Mouse (Mus musculus): ENCODE results near the gene Ubr2. TPM values are rescaled to one million over a fixed set of nuclear protein-coding genes. Genes with fewer than 3 reads are reported as not detected.

Ubr2 gene
- total RNA-seq (2021): 10 to 100 TPM; 62.1 to 87.8 TPM
- long read RNA-seq, experiment 1, full-length matches to known transcripts: 7 of 18 reads
- long read RNA-seq, experiment 1, partial matches to known transcripts: 7 of 18 reads
- long read RNA-seq, experiment 1, other reads (novel, unspliced or antisense): 4 of 18 reads
- long read RNA-seq, experiment 2, full-length matches to known transcripts: 2 of 20 reads
- long read RNA-seq, experiment 2, partial matches to known transcripts: 15 of 20 reads
- long read RNA-seq, experiment 2, other reads (novel, unspliced or antisense): 3 of 20 reads

- peak; percentile 88 to 96 for DNase-seq (ENCODE audit: low spot score in 2 of 2)
Measured at GRCm38 (mm10) chr17:47009898-47010721, at the start of gene Ubr2. TSS of gene Ubr2 (minus strand) at chr17:47010556.

GRCm38 (mm10) chr17:47059836-47060360 is 49.5 kb upstream of the Ubr2 start:
- DNase-seq (ENCODE audit: low spot score in 2 of 2): no peak

GRCm38 (mm10) chr17:47057966-47058365 is 47.6 kb upstream of the Ubr2 start:
- no peak for DNase-seq (ENCODE audit: low spot score in 2 of 2)

GRCm38 (mm10) chr17:47056476-47056875 is 46.1 kb upstream of the Ubr2 start:
- DNase-seq (ENCODE audit: low spot score in 2 of 2): no peak

GRCm38 (mm10) chr17:47055121-47055520 is 44.8 kb upstream of the Ubr2 start:
- DNase-seq (ENCODE audit: low spot score in 2 of 2): no peak

GRCm38 (mm10) chr17:47054613-47055012 is 44.3 kb upstream of the Ubr2 start:
- DNase-seq (ENCODE audit: low spot score in 2 of 2): no peak

GRCm38 (mm10) chr17:47050678-47051077 is 40.3 kb upstream of the Ubr2 start:
- DNase-seq (ENCODE audit: low spot score in 2 of 2): peak in 1 of 2 experiments; percentile 1

- no peak for DNase-seq (ENCODE audit: low spot score in 2 of 2)
Measured at GRCm38 (mm10) chr17:47042866-47043265, 32.5 kb upstream of the Ubr2 start.

GRCm38 (mm10) chr17:47038844-47039803 is 28.8 kb upstream of the Ubr2 start:
- DNase-seq (ENCODE audit: low spot score in 2 of 2): peak; percentile 93 to 95

- no peak for DNase-seq (ENCODE audit: low spot score in 2 of 2)
Measured at GRCm38 (mm10) chr17:47034536-47034935, 24.2 kb upstream of the Ubr2 start.

- peak; percentile 52 to 60 for DNase-seq (ENCODE audit: low spot score in 2 of 2)
Measured at GRCm38 (mm10) chr17:47033643-47034042, 23.3 kb upstream of the Ubr2 start.

GRCm38 (mm10) chr17:47024805-47025204 is 14.4 kb upstream of the Ubr2 start:
- DNase-seq (ENCODE audit: low spot score in 2 of 2): no peak

GRCm38 (mm10) chr17:47023369-47023768 is 13.0 kb upstream of the Ubr2 start:
- DNase-seq (ENCODE audit: low spot score in 2 of 2): no peak

- no peak for DNase-seq (ENCODE audit: low spot score in 2 of 2)
Measured at GRCm38 (mm10) chr17:47012896-47013295, 2.5 kb upstream of the Ubr2 start.

GRCm38 (mm10) chr17:47011661-47012043 is 1.3 kb upstream of the Ubr2 start:
- no peak for DNase-seq (ENCODE audit: low spot score in 2 of 2)

- peak; percentile 63 to 66 for DNase-seq (ENCODE audit: low spot score in 2 of 2)
Measured at GRCm38 (mm10) chr17:47010722-47011660, 635 bp upstream of the Ubr2 start.

- DNase-seq (ENCODE audit: low spot score in 2 of 2): no peak
Measured at GRCm38 (mm10) chr17:47009546-47009897, 834 bp downstream of the Ubr2 start.

GRCm38 (mm10) chr17:47009016-47009415 is 1.3 kb downstream of the Ubr2 start:
- DNase-seq (ENCODE audit: low spot score in 2 of 2): no peak

GRCm38 (mm10) chr17:47008506-47008905 is 1.9 kb downstream of the Ubr2 start:
- DNase-seq (ENCODE audit: low spot score in 2 of 2): no peak

- DNase-seq (ENCODE audit: low spot score in 2 of 2): no peak
Measured at GRCm38 (mm10) chr17:47006741-47007140, 3.6 kb downstream of the Ubr2 start.
